Mouse (Mus musculus): ENCODE results near the gene Mrpl17.

DNA sequence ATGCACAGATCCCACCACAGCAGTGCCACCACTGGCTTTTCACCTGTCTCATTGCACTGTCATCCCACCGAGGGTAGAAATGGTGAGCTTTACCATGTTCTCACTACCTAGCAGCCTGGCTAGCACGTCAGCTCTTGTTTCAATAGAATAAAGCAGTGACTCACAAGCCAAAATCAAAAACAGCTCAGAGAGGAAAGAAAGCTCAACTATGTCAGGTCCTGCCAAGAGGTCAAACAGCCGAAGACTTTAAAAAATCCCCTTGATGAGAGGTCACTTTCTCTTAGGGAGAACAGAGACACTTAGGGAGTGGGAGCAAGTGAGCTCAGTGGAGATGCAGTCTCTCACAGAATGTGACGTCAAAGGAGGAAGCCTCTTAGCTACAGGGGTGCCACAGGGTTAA is 27.0 kb downstream of the Mrpl17 start:
- TF ChIP-seq CTCF (conservative IDR thresholded peaks at IDR 0.05; ENCODE audit: insufficient read depth, insufficient read length, low read depth, low read length): no peak
- no peak for TF ChIP-seq POLR2A (IDR thresholded peaks at IDR 0.05; ENCODE audit: low read depth, low read length)
